Comparison of ENCODE assay signal across 44 mouse cellular contexts in genomic region chr17:40789877-40790276, GRCm38 (mm10). TPM values are rescaled to one million over a fixed set of nuclear protein-coding genes. Genes with fewer than 3 reads are reported as not detected.
DNase-seq lines count a peak whose midpoint lies in the region; ATAC-seq and TF ChIP-seq lines count a peak whose summit lies in the region.
"Had no signal": no experiment of that assay in that cellular context is flagged by ENCODE, and none has a peak within 500 bp of the region (broad histone marks: within the 10 kb centered on the region; RNA-seq: fewer than 3 reads in every experiment).

No protein-coding gene starts in this region.

- H3K4me3 ChIP-seq in liver, postnatal 0 days (ENCODE audit: low read depth, low read length) = no peak overlapping the region
- no peak overlapping the region for H3K4me3 ChIP-seq in liver, embryonic 12.5 days
- H3K4me3 ChIP-seq in hindbrain, embryonic 16.5 days (ENCODE audit: low read length) = no peak overlapping the region
- H3K4me3 ChIP-seq: embryonic facial prominence, embryonic 12.5 days; forebrain, embryonic 15.5 days; gastrocnemius, adult 2 months; heart, embryonic 10.5 days; heart, embryonic 15.5 days; hindbrain, embryonic 12.5 days; layer of hippocampus, adult 2 months; limb, embryonic 10.5 days; limb, embryonic 15.5 days; lung, embryonic 15.5 days; megakaryocyte, embryonic 14.5 days; midbrain, embryonic 12.5 days; myocyte; neural tube, embryonic 13.5 days had no signal

- DNase-seq in liver, postnatal 0 days = no peak
- DNase-seq in MEL-GATA-1-ER (ENCODE audit: extremely low read depth, low read depth) = peak; percentile 59
- DNase-seq in naive thymus-derived CD4-positive, alpha-beta T cell, adult 2 months (ENCODE audit: low read depth) = peak; percentile 5
- DNase-seq in gastrocnemius, adult 8-10 months (ENCODE audit: low spot score in 2 of 2) = no peak
- no peak for DNase-seq in urinary bladder, postnatal 25 days (ENCODE audit: low spot score)
- DNase-seq: adrenal gland, adult 2 months; adrenal gland, postnatal 36 days; cerebellum, adult 2 months; cerebellum, postnatal 14 days; embryo, embryonic 11 days; gastrocnemius, adult 2 months; kidney, adult 18-20 months; kidney, postnatal 36 days; right cerebral cortex, postnatal 4 days; thymus, adult 18-20 months; thymus, postnatal 4 days had no signal

- no peaks in the 10 kb centered on the region for H3K36me3 ChIP-seq in liver, postnatal 0 days (replicated peaks; ENCODE audit: insufficient read depth, low read length)
- no peaks in the 10 kb centered on the region for H3K36me3 ChIP-seq in liver, embryonic 12.5 days
- no peaks in the 10 kb centered on the region for H3K36me3 ChIP-seq in hindbrain, embryonic 16.5 days (ENCODE audit: control insufficient read depth, insufficient read depth, low read length)
- H3K36me3 ChIP-seq: embryonic facial prominence, embryonic 12.5 days; forebrain, embryonic 15.5 days; heart, embryonic 10.5 days; heart, embryonic 15.5 days; hindbrain, embryonic 12.5 days; limb, embryonic 10.5 days; limb, embryonic 15.5 days; lung, embryonic 15.5 days; midbrain, embryonic 12.5 days; neural tube, embryonic 13.5 days had no signal

- H3K27ac ChIP-seq in liver, postnatal 0 days (ENCODE audit: low read depth) = no peak overlapping the region
- no peak overlapping the region for H3K27ac ChIP-seq in liver, embryonic 12.5 days
- H3K27ac ChIP-seq in hindbrain, embryonic 16.5 days (ENCODE audit: low read depth, low read length) = no peak overlapping the region
- H3K27ac ChIP-seq: embryonic facial prominence, embryonic 12.5 days; forebrain, embryonic 15.5 days; gastrocnemius, adult 2 months; heart, embryonic 10.5 days; heart, embryonic 15.5 days; hindbrain, embryonic 12.5 days; layer of hippocampus, adult 2 months; limb, embryonic 10.5 days; limb, embryonic 15.5 days; liver, embryonic 14.5 days; lung, embryonic 15.5 days; midbrain, embryonic 12.5 days; neural tube, embryonic 13.5 days; stomach, postnatal 0 days had no signal

- peaks cover 2% of the 10 kb centered on the region; the same call in 1 of the 2 replicates for H3K4me1 ChIP-seq in liver, postnatal 0 days (ENCODE audit: insufficient read depth)
- H3K4me1 ChIP-seq in liver, embryonic 12.5 days = peaks cover 13% of the 10 kb centered on the region; the same call in 1 of the 2 replicates
- no peaks in the 10 kb centered on the region for H3K4me1 ChIP-seq in hindbrain, embryonic 16.5 days (ENCODE audit: control insufficient read depth, insufficient read depth, low read depth, low read length)
- H3K4me1 ChIP-seq: embryonic facial prominence, embryonic 12.5 days; forebrain, embryonic 15.5 days; heart, embryonic 10.5 days; heart, embryonic 15.5 days; hindbrain, embryonic 12.5 days; limb, embryonic 10.5 days; limb, embryonic 15.5 days; lung, embryonic 15.5 days; midbrain, embryonic 12.5 days; neural tube, embryonic 13.5 days had no signal

- ATAC-seq in liver, postnatal 0 days = 0 out of 2 replicates have a peak, but pooled peaks have one; percentile 28
- ATAC-seq in liver, embryonic 12.5 days = no peak
- peak; percentile 61 to 88 for ATAC-seq in hematopoietic stem cell, adult 5-6 weeks (replicated peaks in 1 of 2; ENCODE audit: insufficient read depth in 1 of 2, low FRiP score in 2 of 2, low TSS enrichment in 1 of 2, low read depth in 1 of 2, poor library complexity in 2 of 2, severe bottlenecking in 2 of 2)
- ATAC-seq in hindbrain, embryonic 16.5 days = no peak
- ATAC-seq: forebrain, embryonic 15.5 days had no signal

- TF ChIP-seq EP300 in liver, postnatal 0 days (IDR thresholded peaks at IDR 0.05; ENCODE audit: low read depth) = no peak

- no peak overlapping the region for H3K4me2 ChIP-seq in liver, postnatal 0 days (ENCODE audit: low read depth, low read length)
- no peak overlapping the region for H3K4me2 ChIP-seq in liver, embryonic 12.5 days
- H3K4me2 ChIP-seq in hindbrain, embryonic 16.5 days (ENCODE audit: low read length) = no peak overlapping the region
- H3K4me2 ChIP-seq: embryonic facial prominence, embryonic 12.5 days; forebrain, embryonic 15.5 days; heart, embryonic 15.5 days; hindbrain, embryonic 12.5 days; limb, embryonic 15.5 days; lung, embryonic 15.5 days; midbrain, embryonic 12.5 days; neural tube, embryonic 13.5 days had no signal

- no peaks in the 10 kb centered on the region for H3K27me3 ChIP-seq in liver, postnatal 0 days (ENCODE audit: insufficient read depth, low read length)
- no peaks in the 10 kb centered on the region for H3K27me3 ChIP-seq in liver, embryonic 12.5 days (replicated peaks)
- no peaks in the 10 kb centered on the region for H3K27me3 ChIP-seq in hindbrain, embryonic 16.5 days (replicated peaks; ENCODE audit: control insufficient read depth, insufficient read depth, low read length)
- H3K27me3 ChIP-seq: CH12.LX; embryonic facial prominence, embryonic 12.5 days; forebrain, embryonic 15.5 days; heart, embryonic 15.5 days; hindbrain, embryonic 12.5 days; limb, embryonic 15.5 days; lung, embryonic 15.5 days; megakaryocyte, embryonic 14.5 days; midbrain, embryonic 12.5 days; neural tube, embryonic 13.5 days had no signal

- H3K9me3 ChIP-seq in liver, postnatal 0 days (ENCODE audit: low read length) = no peaks in the 10 kb centered on the region
- no peaks in the 10 kb centered on the region for H3K9me3 ChIP-seq in liver, embryonic 12.5 days (replicated peaks)
- no peaks in the 10 kb centered on the region for H3K9me3 ChIP-seq in hindbrain, embryonic 16.5 days (ENCODE audit: control insufficient read depth, low read length)
- H3K9me3 ChIP-seq: embryonic facial prominence, embryonic 12.5 days; forebrain, embryonic 15.5 days; heart, embryonic 10.5 days; heart, embryonic 15.5 days; hindbrain, embryonic 12.5 days; limb, embryonic 10.5 days; limb, embryonic 15.5 days; lung, embryonic 15.5 days; megakaryocyte, embryonic 14.5 days; midbrain, embryonic 12.5 days; neural tube, embryonic 13.5 days had no signal

- TF ChIP-seq CTCF in liver, postnatal 0 days (IDR thresholded peaks at IDR 0.05; ENCODE audit: low read depth) = no peak

- no peak overlapping the region for H3K9ac ChIP-seq in liver, postnatal 0 days (replicated peaks)
- no peak overlapping the region for H3K9ac ChIP-seq in liver, embryonic 12.5 days
- no peak overlapping the region for H3K9ac ChIP-seq in hindbrain, embryonic 16.5 days (ENCODE audit: low read depth, low read length)
- H3K9ac ChIP-seq: embryonic facial prominence, embryonic 12.5 days; forebrain, embryonic 15.5 days; heart, embryonic 15.5 days; hindbrain, embryonic 12.5 days; limb, embryonic 15.5 days; liver, embryonic 14.5 days; lung, embryonic 15.5 days; midbrain, embryonic 12.5 days; neural tube, embryonic 13.5 days had no signal

RNA-seq across cellular contexts. Expression of gene Crisp2, which starts 16.9 kb away (rescaled TPM):
- 0.13 and 0.15 TPM in 2 replicates for polyA plus RNA-seq in liver, postnatal 0 days (2015; fragmentation: Nextera tagmentation; extraction: Ambion mirVana)
- polyA plus RNA-seq in liver, embryonic 12.5 days (2016; fragmentation: Nextera tagmentation; extraction: Ambion mirVana) = 0.08 and 0.17 TPM in 2 replicates
- total RNA-seq in hematopoietic stem cell, adult 5-6 weeks (2017) = 13.6 TPM in 1 of 2 replicates, not detected in the other
- not detected for total RNA-seq in gastrocnemius, adult 8-10 months (2022)
- not detected in 2 replicates for polyA plus RNA-seq in hindbrain, embryonic 16.5 days (2015; fragmentation: Nextera tagmentation; extraction: Ambion mirVana)
- total RNA-seq: adrenal gland, adult 2 months; CH12.LX; ES-E14; gastrocnemius, adult 2 months; heart, postnatal 25 days; layer of hippocampus, adult 2 months; layer of hippocampus, postnatal 14 days; left cerebral cortex, adult 8-10 months; midbrain, postnatal 0 days had no signal
- polyA plus RNA-seq: adrenal gland, adult 2 months; brain, embryonic 14.5 days; cerebellum, adult 2 months; forebrain, embryonic 15.5 days; heart, embryonic 10.5 days; heart, embryonic 15.5 days; hindbrain, embryonic 12.5 days; kidney, embryonic 16.5 days; limb, embryonic 10.5 days; limb, embryonic 15.5 days; lung, embryonic 15.5 days; midbrain, embryonic 12.5 days; midbrain, postnatal 0 days; myocyte; neural tube, embryonic 13.5 days; spleen, adult 2 months; stomach, postnatal 0 days had no signal

RNA-seq across cellular contexts. Expression of gene Rhag, which starts 21.0 kb away (rescaled TPM):
- 61.6 and 71.2 TPM in 2 replicates for polyA plus RNA-seq in liver, postnatal 0 days (2015; fragmentation: Nextera tagmentation; extraction: Ambion mirVana)
- polyA plus RNA-seq in liver, embryonic 12.5 days (2016; fragmentation: Nextera tagmentation; extraction: Ambion mirVana) = 216 and 219 TPM in 2 replicates
- total RNA-seq in hematopoietic stem cell, adult 5-6 weeks (2017) = 2.2 and 8.2 TPM in 2 replicates
- total RNA-seq in gastrocnemius, adult 8-10 months (2022) = not detected
- 0.09 and 0.14 TPM in 2 replicates for polyA plus RNA-seq in hindbrain, embryonic 16.5 days (2015; fragmentation: Nextera tagmentation; extraction: Ambion mirVana)
- total RNA-seq: adrenal gland, adult 2 months; adrenal gland, postnatal 36 days; CH12.LX; ES-E14; gastrocnemius, adult 2 months; layer of hippocampus, adult 2 months; layer of hippocampus, postnatal 14 days; left cerebral cortex, adult 8-10 months; midbrain, postnatal 0 days had no signal
- polyA plus RNA-seq: adrenal gland, adult 2 months; cerebellum, adult 2 months; gonadal fat pad, adult 2 months; midbrain, postnatal 0 days; myocyte had no signal

Comparison
In these comparisons a context has a peak if more than half of its experiments do, and no peak if none do; other contexts are left out.
1. ATAC-seq: peak in liver, postnatal 0 days (single experiment) and hematopoietic stem cell, adult 5-6 weeks (2 of 2); none in liver, embryonic 12.5 days (single experiment) and hindbrain, embryonic 16.5 days (single experiment).
2. DNase-seq: peak in MEL-GATA-1-ER (single experiment) and naive thymus-derived CD4-positive, alpha-beta T cell, adult 2 months (single experiment); none in liver, postnatal 0 days (single experiment), gastrocnemius, adult 8-10 months (0 of 2) and urinary bladder, postnatal 25 days (single experiment).
3. RNA of gene Rhag, which starts 21.0 kb away (polyA plus RNA-seq): 216 to 219 TPM in liver, embryonic 12.5 days and 61.6 to 71.2 TPM in liver, postnatal 0 days; 0.09 to 0.14 TPM in hindbrain, embryonic 16.5 days; every median in the first group is over 10 times any median in the second.